Mouse (Mus musculus): Measurements from ENCODE around the gene Fryl.

DNA sequence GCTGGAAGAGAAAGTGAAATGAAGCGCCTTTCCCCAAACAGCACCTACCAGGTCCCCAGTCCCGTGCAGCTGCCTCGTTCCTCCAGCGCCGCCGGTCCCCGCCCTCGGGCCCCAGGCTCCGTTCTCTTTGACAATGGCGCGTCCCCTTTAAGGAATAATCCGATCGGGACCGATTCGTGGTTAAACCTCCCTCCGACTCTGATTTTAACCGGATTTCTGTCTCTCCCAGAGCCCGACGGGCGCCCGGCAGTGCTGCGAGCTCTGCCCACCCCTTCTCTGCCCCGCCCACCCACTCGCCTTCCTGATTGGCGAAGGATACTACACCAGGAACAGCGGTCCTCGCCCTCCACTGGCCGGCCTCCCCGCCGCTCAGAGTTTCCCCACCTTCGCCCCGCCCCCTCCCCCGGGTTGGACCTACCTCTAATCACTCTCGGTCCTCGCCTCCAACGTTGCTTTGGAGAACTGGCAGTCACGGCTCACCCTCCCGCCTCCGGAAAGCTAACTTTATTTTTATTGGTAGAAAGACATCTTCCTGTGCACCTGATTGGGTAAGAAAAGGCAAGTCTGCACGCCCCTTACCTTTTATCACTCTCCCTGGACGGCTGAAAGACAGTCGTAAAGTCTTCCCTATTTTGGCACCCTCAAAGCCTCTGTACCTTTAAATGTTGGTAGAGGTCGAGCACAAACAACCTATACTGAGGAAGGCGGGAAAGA lies at the start of gene Fryl:
- TF ChIP-seq CTCF (IDR thresholded peaks at IDR 0.05; ENCODE audit: low read depth) = no peak
- TF ChIP-seq EP300 (optimal IDR thresholded peaks at IDR 0.05) = no peak
